Mouse (Mus musculus) heart, adult 2 months (tissue): ENCODE measurements around the gene Tulp4. TPM values are rescaled to one million over a fixed set of nuclear protein-coding genes. Genes with fewer than 3 reads are reported as not detected.

Source experiments
- DNase-seq, 2 experiments: peaks; one replicate each; pipeline ENCODE4 v3.0.0; 2021
- H3K27ac ChIP-seq: fragments of 200-600 bp; 2 replicates; pipeline ENCODE4 v1.8.1; 2022
- H3K27me3 ChIP-seq: fragments of 200-500 bp; 2 replicates; pipeline ENCODE4 v1.6.1; 2012; ENCODE audit warnings: mild to moderate bottlenecking, low read length, inconsistent platforms, mixed read lengths; ENCODE audit not compliant: control insufficient read depth, insufficient read depth
- H3K36me3 ChIP-seq: fragments of 200-500 bp; 2 replicates; pipeline ENCODE4 v1.6.1; 2012; ENCODE audit warnings: low read length, inconsistent platforms; ENCODE audit not compliant: control insufficient read depth, insufficient read depth
- H3K4me1 ChIP-seq: fragments of 200-500 bp; 2 replicates; pipeline ENCODE4 v1.6.1; 2011; ENCODE audit warnings: low read length; ENCODE audit not compliant: control insufficient read depth, insufficient read depth
- H3K4me3 ChIP-seq: fragments of 200-600 bp; 2 replicates; pipeline ENCODE4 v1.8.1; 2022
- H3K79me2 ChIP-seq: fragments of 200-500 bp; replicated peaks from 2 replicates; pipeline ENCODE4 v1.6.1; 2012; ENCODE audit warnings: mild to moderate bottlenecking, inconsistent platforms, low read length, moderate library complexity, mixed read lengths; ENCODE audit not compliant: control insufficient read depth, insufficient read depth
- H3K9ac ChIP-seq: fragments of 200-500 bp; 2 replicates; pipeline ENCODE4 v1.6.1; 2012; ENCODE audit warnings: low read depth, mild to moderate bottlenecking, control low read depth, inconsistent platforms, low read length, mixed read lengths
- CTCF ChIP-seq: fragments of 200-600 bp; IDR thresholded peaks from 2 replicates; pipeline ENCODE4 v1.8.1; 2022; ENCODE audit warnings: antibody characterized with exemption, mild to moderate bottlenecking, moderate library complexity
- EP300 ChIP-seq: fragments of 200-500 bp; IDR thresholded peaks from 2 replicates; pipeline ENCODE4 v1.6.1; 2011; ENCODE audit warnings: low read depth, low read length, control low read depth; ENCODE audit not compliant: insufficient read depth
- POLR2A ChIP-seq: fragments of 200-500 bp; IDR thresholded peaks from 2 replicates; pipeline ENCODE4 v1.6.1; 2011; ENCODE audit warnings: mild to moderate bottlenecking, low read depth, low read length, control low read depth; ENCODE audit not compliant: insufficient read depth
- WGBS: fragments of 180-500 bp; shearing (Covaris S2); methylation state at CpG from one replicate; pipeline ENCODE4 v1.1.7; 2018; 5-methylcytosine and 5-hydroxymethylcytosine counted together
- intact Hi-C: fragments of 180-260 bp; cut with DNase I; formaldehyde crosslinking; loops from one replicate; pipeline ENCODE4 v1.15.1; 2025
- polyA plus RNA-seq: library from polyadenylated mRNA; depleted of rRNA; stranded (reverse); fragments of >200 nt; gene quantifications from 2 replicates; pipeline ENCODE4 v1.2.3, GENCODE M21; 2012
- total RNA-seq, 2 experiments: library from RNA; stranded (reverse); gene quantifications; 2 replicates each; pipeline ENCODE4 v1.2.3; 2021

Tulp4 gene
- total and polyA plus RNA-seq, 3 experiments = 31.2 to 112 (median 97.2) TPM

- H3K27ac ChIP-seq = no peak overlapping the region
- TF ChIP-seq CTCF = no peak
- TF ChIP-seq POLR2A = no peak
- TF ChIP-seq EP300 = no peak
- H3K79me2 ChIP-seq = no peaks in the 10 kb centered on the region; the same call in 1 of the 2 replicates
- WGBS = 75% methylated on average over 7 of the region's 7 CpGs
- DNase-seq = no peak
- no peak overlapping the region for H3K9ac ChIP-seq
- H3K4me3 ChIP-seq = no peak overlapping the region
- H3K4me1 ChIP-seq = no peaks in the 10 kb centered on the region
- no peaks in the 10 kb centered on the region for H3K36me3 ChIP-seq
- intact Hi-C loops = no loop called here
- H3K27me3 ChIP-seq = no peaks in the 10 kb centered on the region
These were observed 32.8 kb upstream of the Tulp4 start for GRCm38 (mm10) chr17:6073405-6073804.

GRCm38 (mm10) chr17:6079287-6080122 is 26.7 kb upstream of the Tulp4 start, which contains the start of the genes Serac1 and Gtf2h5:
Gene Serac1, minus strand, starts transcription at chr17:6079741.
Gene Gtf2h5, plus strand, starts transcription at chr17:6079786.
- H3K27ac ChIP-seq = peak within 1 kb of the TSS; percentile 79
- intact Hi-C loops = loop anchor here (2.0 kb wide), 1 partner anchor 27 kb away; the partner anchor contains the start of gene Tulp4
- H3K27me3 ChIP-seq = no peaks in the 10 kb centered on the region
- H3K36me3 ChIP-seq = no peaks in the 10 kb centered on the region
- peak within 1 kb of the TSS; percentile 88 for H3K9ac ChIP-seq
- TF ChIP-seq CTCF (peak; percentile 30), POLR2A (peak; percentile 91), EP300 (peak; percentile 47; the same call in 1 of the 2 replicates)
- H3K4me3 ChIP-seq = peak within 1 kb of the TSS; percentile 91
- peak; percentile 98 to 99 for DNase-seq
- peaks cover 2% of the 10 kb centered on the region; the same call in 1 of the 2 replicates for H3K4me1 ChIP-seq
- WGBS = under 1% methylated on average over 70 of the region's 70 CpGs
- no peaks in the 10 kb centered on the region; the same call in 1 of the 2 replicates for H3K79me2 ChIP-seq

GRCm38 (mm10) chr17:6083323-6083890 is 22.8 kb upstream of the Tulp4 start:
- Histone ChIP-seq H3K4me1 (peaks cover 2% of the 10 kb centered on the region; the same call in 1 of the 2 replicates), H3K4me3 (no peak overlapping the region), H3K79me2 (no peaks in the 10 kb centered on the region), H3K36me3 (no peaks in the 10 kb centered on the region), H3K27ac (no peak overlapping the region), H3K27me3 (no peaks in the 10 kb centered on the region), H3K9ac (no peak overlapping the region)
- no peak for TF ChIP-seq EP300
- no peak for TF ChIP-seq POLR2A
- no peak for TF ChIP-seq CTCF
- WGBS = 67% methylated on average over 5 of the region's 5 CpGs
- intact Hi-C loops = no loop called here
- DNase-seq = no peak

- Histone ChIP-seq H3K27me3 (no peaks in the 10 kb centered on the region), H3K9ac (no peak overlapping the region), H3K27ac (no peak overlapping the region), H3K79me2 (no peaks in the 10 kb centered on the region), H3K4me3 (no peak overlapping the region), H3K36me3 (no peaks in the 10 kb centered on the region), H3K4me1 (no peaks in the 10 kb centered on the region)
- TF ChIP-seq CTCF (no peak), POLR2A (no peak), EP300 (no peak)
- intact Hi-C loops = no loop called here
- no peak for DNase-seq
- WGBS = 85% methylated on average over 6 of the region's 6 CpGs
These were observed 14.6 kb upstream of the Tulp4 start for GRCm38 (mm10) chr17:6091604-6092003.

GRCm38 (mm10) chr17:6095579-6095978 is 10.7 kb upstream of the Tulp4 start:
- H3K79me2 ChIP-seq = no peaks in the 10 kb centered on the region
- no peaks in the 10 kb centered on the region for H3K36me3 ChIP-seq
- no peaks in the 10 kb centered on the region for H3K27me3 ChIP-seq
- DNase-seq = no peak
- TF ChIP-seq CTCF (peak; percentile 56), POLR2A (no peak), EP300 (no peak)
- no peak overlapping the region for H3K4me3 ChIP-seq
- no peaks in the 10 kb centered on the region for H3K4me1 ChIP-seq
- no peak overlapping the region for H3K9ac ChIP-seq
- no peak overlapping the region for H3K27ac ChIP-seq
- intact Hi-C loops = no loop called here

- 28% methylated on average over 4 of the region's 4 CpGs for WGBS
- H3K79me2 ChIP-seq = no peaks in the 10 kb centered on the region
- H3K9ac ChIP-seq = no peak overlapping the region
- H3K4me3 ChIP-seq = no peak overlapping the region
- TF ChIP-seq EP300 (peak; percentile 72; the same call in 1 of the 2 replicates), POLR2A (no peak), CTCF (no peak; the same call in 1 of the 2 replicates)
- DNase-seq = peak; percentile 43 to 63
- no peaks in the 10 kb centered on the region for H3K36me3 ChIP-seq
- intact Hi-C loops = no loop called here
- no peaks in the 10 kb centered on the region for H3K27me3 ChIP-seq
- no peaks in the 10 kb centered on the region for H3K4me1 ChIP-seq
- H3K27ac ChIP-seq = no peak overlapping the region
These were observed 8.4 kb upstream of the Tulp4 start for GRCm38 (mm10) chr17:6097884-6098283.
